Mouse (Mus musculus) heart, postnatal 0 days (tissue): ENCODE results near the gene Arid3b. TPM values are rescaled to one million over a fixed set of nuclear protein-coding genes. Genes with fewer than 3 reads are reported as not detected.

Experiments
- ATAC-seq: fragments of 200-750 bp; cut with Nextera tagmentation; 2 replicates; pipeline ENCODE4 v1.8.0; 2017; ENCODE audit warnings: low read depth, moderate number of reproducible peaks, moderate library complexity; ENCODE audit not compliant: insufficient read depth
- DNase-seq: peaks from one replicate; pipeline ENCODE4 v3.0.0-alpha.2; 2016; ENCODE audit warnings: low spot score
- H3K27ac ChIP-seq: fragments of 300-500 bp; sonication (generic); 2 replicates; pipeline ENCODE4 v1.5.1; 2014; ENCODE audit warnings: low read depth, mild to moderate bottlenecking
- H3K27me3 ChIP-seq: fragments of 300-500 bp; sonication (generic); 2 replicates; pipeline ENCODE4 v1.6.1; 2014; ENCODE audit warnings: low read length, mixed read lengths; ENCODE audit not compliant: control insufficient read depth, insufficient read depth
- H3K36me3 ChIP-seq: fragments of 300-500 bp; sonication (generic); replicated peaks from 2 replicates; pipeline ENCODE4 v1.6.1; 2014; ENCODE audit warnings: low read length, mixed read lengths; ENCODE audit not compliant: control insufficient read depth, insufficient read depth
- H3K4me1 ChIP-seq: fragments of 300-500 bp; sonication (generic); 2 replicates; pipeline ENCODE4 v1.6.1; 2014; ENCODE audit warnings: antibody characterized with exemption; ENCODE audit not compliant: control insufficient read depth, insufficient read depth
- H3K4me2 ChIP-seq: fragments of 300-500 bp; sonication (generic); 2 replicates; pipeline ENCODE4 v1.6.1; 2014; ENCODE audit warnings: low read depth, mild to moderate bottlenecking, low read length, moderate library complexity
- H3K4me3 ChIP-seq: fragments of 300-500 bp; sonication (generic); 2 replicates; pipeline ENCODE4 v1.5.1; 2014; ENCODE audit warnings: low read depth, low read length
- H3K9ac ChIP-seq: fragments of 300-500 bp; sonication (generic); replicated peaks from 2 replicates; pipeline ENCODE4 v1.6.1; 2014; ENCODE audit warnings: low read depth, low read length, mixed read lengths
- H3K9me3 ChIP-seq: fragments of 300-500 bp; sonication (generic); replicated peaks from 2 replicates; pipeline ENCODE4 v1.6.1; 2016; ENCODE audit warnings: low read length; ENCODE audit not compliant: control insufficient read depth
- CTCF ChIP-seq: IDR thresholded peaks from 2 replicates; pipeline ENCODE4 v1.5.1; 2016; ENCODE audit warnings: antibody characterized with exemption, control low read depth, low read depth
- EP300 ChIP-seq: IDR thresholded peaks from 2 replicates; pipeline ENCODE4 v1.6.1; 2016; ENCODE audit warnings: antibody characterized with exemption, low read depth
- WGBS: fragments of 180-500 bp; shearing (Covaris S2); extraction: QIAGEN DNeasy Blood & Tissue Kit; methylation state at CpG from one replicate; pipeline ENCODE4 v1.1.7; 2014; 5-methylcytosine and 5-hydroxymethylcytosine counted together
- polyA plus RNA-seq: library from polyadenylated mRNA; unstranded; fragments of >200 nt; fragmentation: Nextera tagmentation; extraction: Ambion mirVana; gene quantifications from 2 replicates; pipeline ENCODE4 v1.2.1, GENCODE M21; 2015
- total RNA-seq: library from RNA; depleted of rRNA; stranded (reverse); fragments of >200 nt; gene quantifications from 2 replicates; pipeline ENCODE4 v1.2.3, GENCODE M21; 2014; ENCODE audit warnings: low replicate concordance

Arid3b gene
- total and polyA plus RNA-seq, 2 experiments from 2014 or later = 5.2 to 7.3 TPM

GRCm38 (mm10) chr9:57766431-57766830 lies 70.2 kb downstream of the Arid3b start:
- ATAC-seq = no peak
- peak overlapping the region; percentile 84; the same call in 1 of the 2 replicates for H3K4me3 ChIP-seq
- H3K4me1 ChIP-seq = peaks cover 50% of the 10 kb centered on the region
- TF ChIP-seq EP300 = no peak
- TF ChIP-seq CTCF = no peak
- H3K9ac ChIP-seq = no peak overlapping the region; the same call in 1 of the 2 replicates
- H3K9me3 ChIP-seq = no peaks in the 10 kb centered on the region
- peak overlapping the region; percentile 83 for H3K4me2 ChIP-seq
- peaks cover 4% of the 10 kb centered on the region; the same call in 1 of the 2 replicates for H3K36me3 ChIP-seq
- H3K27ac ChIP-seq = peak overlapping the region; percentile 40; the same call in 1 of the 2 replicates
- 51% methylated on average over 6 of the region's 6 CpGs for WGBS
- H3K27me3 ChIP-seq = no peaks in the 10 kb centered on the region
- no peak for DNase-seq

- Histone ChIP-seq H3K36me3 (peaks cover 11% of the 10 kb centered on the region), H3K4me3 (peak within 1 kb of the TSS; percentile 84), H3K9me3 (no peaks in the 10 kb centered on the region), H3K4me2 (peak within 1 kb of the TSS; percentile 83), H3K27ac (peak within 1 kb of the TSS; percentile 98), H3K9ac (peak within 1 kb of the TSS; percentile 93), H3K27me3 (no peaks in the 10 kb centered on the region), H3K4me1 (peaks cover 50% of the 10 kb centered on the region)
- TF ChIP-seq EP300 = 0 out of 2 replicates have a peak, but pooled peaks have one; percentile 30
- TF ChIP-seq CTCF = peak; percentile 12; the same call in 1 of the 2 replicates
- DNase-seq = peak; percentile 66
- WGBS = under 1% methylated on average over 93 of the region's 93 CpGs
- ATAC-seq = peak; percentile 44
Measured at GRCm38 (mm10) chr9:57765364-57766351, 70.9 kb downstream of the Arid3b start, which contains the start of gene Clk3. Clk3 (minus strand) TSS chr9:57765860.

DNA sequence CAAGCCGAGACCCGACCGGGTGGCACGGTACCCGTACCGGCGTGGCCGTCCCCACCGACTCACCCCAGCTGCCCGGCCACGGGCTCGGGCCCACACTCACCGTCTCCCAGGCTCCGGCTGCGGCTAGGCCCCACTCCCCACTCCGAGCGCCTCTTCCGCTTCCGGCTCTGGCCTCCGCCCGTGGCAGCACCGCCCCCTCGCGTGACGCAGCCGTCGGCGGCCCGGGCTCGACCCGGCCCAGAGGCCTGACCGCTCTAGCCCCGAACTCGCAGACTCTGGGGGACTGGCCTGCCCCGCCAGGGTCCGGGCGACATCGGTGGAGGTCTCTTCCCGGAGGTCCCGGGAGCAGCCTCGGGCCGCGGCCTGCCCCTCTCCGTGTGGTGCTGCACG lies 71.6 kb downstream of the Arid3b start:
- peaks cover 45% of the 10 kb centered on the region for H3K4me1 ChIP-seq

DNA sequence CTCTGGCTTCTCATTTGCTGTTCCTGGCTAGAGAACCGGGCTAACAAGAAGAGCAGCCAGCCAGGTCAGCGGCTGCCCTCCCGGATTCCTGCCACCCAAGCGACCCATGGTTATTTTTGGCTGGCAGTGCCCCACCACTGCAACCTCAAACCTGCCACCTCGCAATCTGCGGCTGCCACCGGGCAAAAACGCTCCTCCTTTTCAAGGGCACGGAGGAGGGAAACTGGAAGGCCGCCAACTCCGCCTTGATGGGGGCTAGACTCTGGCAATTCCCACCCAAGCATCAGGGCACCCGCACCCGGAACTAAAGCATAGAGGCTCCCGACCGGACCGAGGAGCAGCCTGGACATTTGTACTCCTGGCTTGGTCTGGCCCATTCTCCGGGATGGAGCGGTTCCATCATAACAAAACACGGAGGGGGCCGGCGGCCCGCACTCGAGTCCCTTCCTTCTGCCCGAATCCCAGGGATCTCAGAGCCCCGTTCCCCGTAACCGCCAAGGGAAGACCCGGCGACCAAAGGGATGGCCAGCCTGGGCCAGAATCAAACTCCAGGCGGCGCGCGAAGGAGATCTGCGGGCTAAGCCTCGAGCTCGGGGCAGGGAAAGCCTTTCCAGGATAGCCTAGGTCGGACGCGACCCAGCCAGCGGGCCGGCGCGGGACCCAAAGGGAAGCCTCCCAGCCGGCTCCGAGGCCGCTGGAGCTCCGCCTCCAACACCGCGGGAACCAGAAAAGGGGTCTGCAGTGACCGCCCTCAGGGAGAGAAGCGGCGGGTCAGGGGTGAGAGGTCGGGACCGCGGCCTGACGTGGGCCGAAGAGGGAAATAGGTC lies 72.2 kb downstream of the Arid3b start:
- Histone ChIP-seq H3K27ac (peak overlapping the region; percentile 98), H3K4me3 (peak overlapping the region; percentile 84), H3K36me3 (peaks cover 24% of the 10 kb centered on the region), H3K27me3 (no peaks in the 10 kb centered on the region), H3K4me1 (peaks cover 43% of the 10 kb centered on the region), H3K9ac (peak overlapping the region; percentile 93), H3K9me3 (no peaks in the 10 kb centered on the region), H3K4me2 (peak overlapping the region; percentile 83)
- peak; percentile 42 for ATAC-seq
- under 1% methylated on average over 55 of the region's 57 CpGs for WGBS
- TF ChIP-seq CTCF (no peak; the same call in 1 of the 2 replicates), EP300 (no peak)
- DNase-seq = peak; percentile 58

More for the DNA sequence above, 71.6 kb downstream of the Arid3b start:
- H3K36me3 ChIP-seq = peaks cover 18% of the 10 kb centered on the region
- ATAC-seq = peak; percentile 88
- peak overlapping the region; percentile 83 for H3K4me2 ChIP-seq
- H3K4me3 ChIP-seq = peak overlapping the region; percentile 84
- H3K27me3 ChIP-seq = no peaks in the 10 kb centered on the region
- TF ChIP-seq EP300 (0 out of 2 replicates have a peak, but pooled peaks have one; percentile 36), CTCF (no peak)
- WGBS = 0% methylated on average over 45 of the region's 45 CpGs
- H3K9ac ChIP-seq = peak overlapping the region; percentile 93
- DNase-seq = peak; percentile 86
- H3K9me3 ChIP-seq = no peaks in the 10 kb centered on the region
- peak overlapping the region; percentile 98 for H3K27ac ChIP-seq

GRCm38 (mm10) chr9:57762563-57762991 lies 74.0 kb downstream of the Arid3b start:
- WGBS = 22% methylated on average over 6 of the region's 6 CpGs
- Histone ChIP-seq H3K9ac (peak overlapping the region; percentile 93; the same call in 1 of the 2 replicates), H3K4me1 (peaks cover 37% of the 10 kb centered on the region), H3K36me3 (peaks cover 42% of the 10 kb centered on the region), H3K27me3 (no peaks in the 10 kb centered on the region), H3K4me3 (peak overlapping the region; percentile 84), H3K27ac (peak overlapping the region; percentile 60; the same call in 1 of the 2 replicates), H3K4me2 (peak overlapping the region; percentile 83), H3K9me3 (no peaks in the 10 kb centered on the region)
- ATAC-seq (0 out of 2 replicates have a peak, but pooled peaks have one; percentile 15), DNase-seq (peak; percentile 69)
- no peak for TF ChIP-seq EP300
- TF ChIP-seq CTCF = peak; percentile 78
